Mouse (Mus musculus) bone marrow, adult 2 months (tissue): ENCODE measurements at regions not wholly inside any gene's neighbourhood (a gene's known extent, or its start where the extent isn't known, plus 50 kb on each side); places are given as distances from the start of the nearest gene placed in this dataset.
"Not testable (repeated sequence)": the region's sequence is repeated elsewhere in the genome, so short reads cannot be mapped to it uniquely, and the experiment has no call there.

Experiments used
- H3K27ac ChIP-seq: fragments of 200-500 bp; 2 replicates; pipeline ENCODE4 v1.5.1; 2012; ENCODE audit warnings: low read depth, mild to moderate bottlenecking, control low read depth, inconsistent platforms, low read length; ENCODE audit not compliant: control insufficient read depth, poor library complexity, insufficient read depth
- H3K4me1 ChIP-seq: fragments of 200-500 bp; 2 replicates; pipeline ENCODE4 v1.6.1; 2011; ENCODE audit warnings: low read length; ENCODE audit not compliant: control insufficient read depth, insufficient read depth
- H3K4me3 ChIP-seq: fragments of 200-500 bp; replicated peaks from 2 replicates; pipeline ENCODE3; 2011; ENCODE audit warnings: mild to moderate bottlenecking, low read depth, low read length, control low read depth; ENCODE audit not compliant: control insufficient read depth
- CTCF ChIP-seq: fragments of 200-500 bp; IDR thresholded peaks from 2 replicates; pipeline ENCODE4 v1.5.1; 2011; ENCODE audit warnings: low read length, control low read depth; ENCODE audit not compliant: control insufficient read depth, insufficient read depth
- POLR2A ChIP-seq: fragments of 200-500 bp; IDR thresholded peaks from 2 replicates; pipeline ENCODE4 v1.6.1; 2011; ENCODE audit warnings: low read depth, mild to moderate bottlenecking, control low read depth, low read length, borderline replicate concordance; ENCODE audit not compliant: control insufficient read depth
- WGBS: fragments of 180-500 bp; shearing (Covaris S2); methylation state at CpG from one replicate; pipeline ENCODE4 v1.1.7; 2018; 5-methylcytosine and 5-hydroxymethylcytosine counted together

GRCm38 (mm10) chr9:113134611-113135010 lies 573.4 kb downstream of the Pdcd6ip start:
- Histone ChIP-seq H3K4me1 (no peaks in the 10 kb centered on the region), H3K4me3 (no peak overlapping the region), H3K27ac (no peak overlapping the region)
- no peak for TF ChIP-seq CTCF
- TF ChIP-seq POLR2A: no peak
- WGBS: 80% methylated on average over 3 of the region's 3 CpGs

GRCm38 (mm10) chr9:113123004-113123692 lies 584.9 kb downstream of the Pdcd6ip start:
- no peak overlapping the region for H3K4me3 ChIP-seq
- TF ChIP-seq CTCF: no peak
- no peak for TF ChIP-seq POLR2A
- WGBS: 73% methylated on average over 7 of the region's 7 CpGs
- no peak overlapping the region for H3K27ac ChIP-seq
- H3K4me1 ChIP-seq: no peaks in the 10 kb centered on the region

GRCm38 (mm10) chr9:113122253-113122749 lies 585.8 kb downstream of the Pdcd6ip start:
- no peaks in the 10 kb centered on the region for H3K4me1 ChIP-seq
- no peak for TF ChIP-seq POLR2A
- TF ChIP-seq CTCF: no peak
- 76% methylated on average over 3 of the region's 3 CpGs for WGBS
- H3K4me3 ChIP-seq: no peak overlapping the region
- no peak overlapping the region for H3K27ac ChIP-seq

GRCm38 (mm10) chr9:113120385-113120784 lies 587.7 kb downstream of the Pdcd6ip start:
- Histone ChIP-seq H3K27ac (no peak overlapping the region), H3K4me3 (no peak overlapping the region), H3K4me1 (no peaks in the 10 kb centered on the region)
- TF ChIP-seq CTCF (no peak), POLR2A (no peak)

- WGBS: 69% methylated on average over 1 of the region's 1 CpGs
- TF ChIP-seq CTCF (no peak), POLR2A (no peak)
- Histone ChIP-seq H3K4me3 (no peak overlapping the region), H3K27ac (no peak overlapping the region), H3K4me1 (no peaks in the 10 kb centered on the region)
Observed at GRCm38 (mm10) chr9:113119721-113120120, 588.3 kb downstream of the Pdcd6ip start.

GRCm38 (mm10) chr9:113115576-113115975 lies 592.5 kb downstream of the Pdcd6ip start:
- TF ChIP-seq POLR2A (no peak), CTCF (no peak)
- Histone ChIP-seq H3K4me3 (no peak overlapping the region), H3K27ac (no peak overlapping the region)

GRCm38 (mm10) chr9:113112753-113113152 lies 595.3 kb downstream of the Pdcd6ip start:
- TF ChIP-seq POLR2A (no peak), CTCF (no peak)
- Histone ChIP-seq H3K4me1 (no peaks in the 10 kb centered on the region), H3K4me3 (no peak overlapping the region), H3K27ac (no peak overlapping the region)

More at GRCm38 (mm10) chr9:113115576-113115975, 592.5 kb downstream of the Pdcd6ip start:
- 76% methylated on average over 5 of the region's 5 CpGs for WGBS
- no peaks in the 10 kb centered on the region for H3K4me1 ChIP-seq

- WGBS: 82% methylated on average over 1 of the region's 1 CpGs
Observed at GRCm38 (mm10) chr9:113101733-113102132, 606.3 kb downstream of the Pdcd6ip start.

GRCm38 (mm10) chr9:113100641-113101040 lies 607.4 kb downstream of the Pdcd6ip start:
- no peak overlapping the region for H3K27ac ChIP-seq
- no peak for TF ChIP-seq POLR2A
- TF ChIP-seq CTCF: no peak
- H3K4me3 ChIP-seq: no peak overlapping the region
- H3K4me1 ChIP-seq: no peaks in the 10 kb centered on the region
- WGBS: 70% methylated on average over 4 of the region's 4 CpGs

More at GRCm38 (mm10) chr9:113101733-113102132, 606.3 kb downstream of the Pdcd6ip start:
- H3K4me1 ChIP-seq: no peaks in the 10 kb centered on the region
- TF ChIP-seq POLR2A (no peak), CTCF (no peak)
- no peak overlapping the region for H3K4me3 ChIP-seq
- H3K27ac ChIP-seq: no peak overlapping the region

- not testable (repeated sequence) for H3K4me1 ChIP-seq, H3K4me3 ChIP-seq, H3K27ac ChIP-seq
- WGBS: 89% methylated on average over 1 of the region's 1 CpGs
Observed at GRCm38 (mm10) chr9:113095421-113095820, 612.6 kb downstream of the Pdcd6ip start.
